Mouse (Mus musculus): ENCODE data around the gene Hoxc9. TPM values are rescaled to one million over a fixed set of nuclear protein-coding genes. Genes with fewer than 3 reads are reported as not detected.

Hoxc9 gene
- polyA plus RNA-seq, 1 experiment = 2.1 TPM

GRCm38 (mm10) chr15:102965892-102966775, 10.1 kb upstream of the Hoxc9 start:
- H3K36me3 ChIP-seq (ENCODE audit: control insufficient read depth, insufficient read depth, low read length) = no peaks in the 10 kb centered on the region
- H3K4me3 ChIP-seq (ENCODE audit: control insufficient read depth, low read depth, low read length) = no peak overlapping the region
- H3K27ac ChIP-seq (ENCODE audit: control insufficient read depth, insufficient read depth, low read depth, low read length) = 0 out of 2 replicates have a peak overlapping the region, but pooled peaks have one; percentile 22
- peaks cover 11% of the 10 kb centered on the region for H3K27me3 ChIP-seq (ENCODE audit: control insufficient read depth, insufficient read depth, low read length)
- H3K4me1 ChIP-seq (ENCODE audit: control insufficient read depth, insufficient read depth, low read length) = peaks cover 9% of the 10 kb centered on the region
- TF ChIP-seq CTCF (IDR thresholded peaks at IDR 0.05; ENCODE audit: control insufficient read depth, insufficient read depth, insufficient replicate concordance, low read depth, low read length) (peak; percentile 93; the same call in 1 of the 2 replicates), POLR2A (IDR thresholded peaks at IDR 0.05; ENCODE audit: control insufficient read depth, low read depth, low read length) (no peak)

- Histone ChIP-seq H3K4me1 (ENCODE audit: control insufficient read depth, insufficient read depth, low read length) (peaks cover 9% of the 10 kb centered on the region), H3K27me3 (ENCODE audit: control insufficient read depth, insufficient read depth, low read length) (peaks cover 11% of the 10 kb centered on the region), H3K36me3 (ENCODE audit: control insufficient read depth, insufficient read depth, low read length) (no peaks in the 10 kb centered on the region), H3K4me3 (ENCODE audit: control insufficient read depth, low read depth, low read length) (peak within 1 kb of the TSS; percentile 41), H3K27ac (ENCODE audit: control insufficient read depth, insufficient read depth, low read depth, low read length) (0 out of 2 replicates have a peak within 1 kb of the TSS, but pooled peaks have one; percentile 22)
- TF ChIP-seq CTCF (IDR thresholded peaks at IDR 0.05; ENCODE audit: control insufficient read depth, insufficient read depth, insufficient replicate concordance, low read depth, low read length) (no peak), POLR2A (IDR thresholded peaks at IDR 0.05; ENCODE audit: control insufficient read depth, low read depth, low read length) (no peak)
Measured at GRCm38 (mm10) chr15:102966776-102967311, 9.4 kb upstream of the Hoxc9 start, which contains the start of gene Hoxc10. TSS of gene Hoxc10 (plus strand) at chr15:102966796.

- TF ChIP-seq CTCF (IDR thresholded peaks at IDR 0.05; ENCODE audit: control insufficient read depth, insufficient read depth, insufficient replicate concordance, low read depth, low read length) (no peak), POLR2A (IDR thresholded peaks at IDR 0.05; ENCODE audit: control insufficient read depth, low read depth, low read length) (no peak)
- Histone ChIP-seq H3K36me3 (ENCODE audit: control insufficient read depth, insufficient read depth, low read length) (no peaks in the 10 kb centered on the region), H3K27me3 (ENCODE audit: control insufficient read depth, insufficient read depth, low read length) (peaks cover 11% of the 10 kb centered on the region), H3K27ac (ENCODE audit: control insufficient read depth, insufficient read depth, low read depth, low read length) (no peak within 1 kb of the TSS), H3K4me1 (ENCODE audit: control insufficient read depth, insufficient read depth, low read length) (peaks cover 9% of the 10 kb centered on the region), H3K4me3 (ENCODE audit: control insufficient read depth, low read depth, low read length) (peak within 1 kb of the TSS; percentile 41)
Measured at GRCm38 (mm10) chr15:102967312-102967510, 9.0 kb upstream of the Hoxc9 start, which contains the start of gene Hoxc5. TSS of gene Hoxc5 (plus strand) at chr15:102967443.

GRCm38 (mm10) chr15:102967511-102968397, 8.5 kb upstream of the Hoxc9 start:
- Histone ChIP-seq H3K36me3 (ENCODE audit: control insufficient read depth, insufficient read depth, low read length) (no peaks in the 10 kb centered on the region), H3K4me1 (ENCODE audit: control insufficient read depth, insufficient read depth, low read length) (peaks cover 9% of the 10 kb centered on the region), H3K27ac (ENCODE audit: control insufficient read depth, insufficient read depth, low read depth, low read length) (no peak overlapping the region), H3K27me3 (ENCODE audit: control insufficient read depth, insufficient read depth, low read length) (peaks cover 11% of the 10 kb centered on the region), H3K4me3 (ENCODE audit: control insufficient read depth, low read depth, low read length) (no peak overlapping the region; the same call in 1 of the 2 replicates)
- no peak for TF ChIP-seq POLR2A (IDR thresholded peaks at IDR 0.05; ENCODE audit: control insufficient read depth, low read depth, low read length)
- TF ChIP-seq CTCF (IDR thresholded peaks at IDR 0.05; ENCODE audit: control insufficient read depth, insufficient read depth, insufficient replicate concordance, low read depth, low read length) = no peak

DNA sequence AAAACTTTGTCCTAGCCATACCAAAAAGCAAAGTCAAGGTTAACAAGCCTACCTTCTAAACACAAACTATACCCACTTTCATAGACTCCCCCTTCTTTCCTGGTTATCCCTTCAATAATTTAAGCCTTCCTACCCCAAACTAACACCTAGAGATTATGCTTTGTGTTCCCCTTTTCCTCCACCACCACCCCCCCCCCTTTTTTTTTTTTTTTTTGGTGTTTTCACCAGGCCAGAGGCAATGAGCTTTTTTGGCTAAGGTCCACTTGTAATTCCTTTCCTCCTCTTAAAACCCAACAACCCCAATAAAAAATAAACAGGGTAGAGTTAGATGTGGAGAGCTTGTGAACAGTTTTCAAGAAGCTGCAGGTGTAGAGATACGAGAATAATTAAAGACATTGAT, 6.9 kb upstream of the Hoxc9 start:
- no peaks in the 10 kb centered on the region for H3K36me3 ChIP-seq (ENCODE audit: control insufficient read depth, insufficient read depth, low read length)
- peaks cover 5% of the 10 kb centered on the region for H3K27me3 ChIP-seq (ENCODE audit: control insufficient read depth, insufficient read depth, low read length)
- H3K4me3 ChIP-seq (ENCODE audit: control insufficient read depth, low read depth, low read length) = no peak overlapping the region
- peaks cover 9% of the 10 kb centered on the region for H3K4me1 ChIP-seq (ENCODE audit: control insufficient read depth, insufficient read depth, low read length)
- H3K27ac ChIP-seq (ENCODE audit: control insufficient read depth, insufficient read depth, low read depth, low read length) = no peak overlapping the region
- no peak for TF ChIP-seq CTCF (IDR thresholded peaks at IDR 0.05; ENCODE audit: control insufficient read depth, insufficient read depth, insufficient replicate concordance, low read depth, low read length)
- TF ChIP-seq POLR2A (IDR thresholded peaks at IDR 0.05; ENCODE audit: control insufficient read depth, low read depth, low read length) = no peak

- Histone ChIP-seq H3K4me3 (ENCODE audit: control insufficient read depth, low read depth, low read length) (no peak overlapping the region), H3K27me3 (ENCODE audit: control insufficient read depth, insufficient read depth, low read length) (peaks cover 4% of the 10 kb centered on the region), H3K36me3 (ENCODE audit: control insufficient read depth, insufficient read depth, low read length) (no peaks in the 10 kb centered on the region), H3K4me1 (ENCODE audit: control insufficient read depth, insufficient read depth, low read length) (peaks cover 9% of the 10 kb centered on the region), H3K27ac (ENCODE audit: control insufficient read depth, insufficient read depth, low read depth, low read length) (no peak overlapping the region)
- no peak for TF ChIP-seq POLR2A (IDR thresholded peaks at IDR 0.05; ENCODE audit: control insufficient read depth, low read depth, low read length)
- TF ChIP-seq CTCF (IDR thresholded peaks at IDR 0.05; ENCODE audit: control insufficient read depth, insufficient read depth, insufficient replicate concordance, low read depth, low read length) = no peak
Measured at GRCm38 (mm10) chr15:102970740-102971139, 5.5 kb upstream of the Hoxc9 start.

GRCm38 (mm10) chr15:102972254-102972653, 4.0 kb upstream of the Hoxc9 start:
- peaks cover 4% of the 10 kb centered on the region; the same call in 1 of the 2 replicates for H3K4me1 ChIP-seq (ENCODE audit: control insufficient read depth, insufficient read depth, low read length)
- H3K27ac ChIP-seq (ENCODE audit: control insufficient read depth, insufficient read depth, low read depth, low read length) = no peak overlapping the region
- no peaks in the 10 kb centered on the region for H3K36me3 ChIP-seq (ENCODE audit: control insufficient read depth, insufficient read depth, low read length)
- no peak for TF ChIP-seq CTCF (IDR thresholded peaks at IDR 0.05; ENCODE audit: control insufficient read depth, insufficient read depth, insufficient replicate concordance, low read depth, low read length)
- TF ChIP-seq POLR2A (IDR thresholded peaks at IDR 0.05; ENCODE audit: control insufficient read depth, low read depth, low read length) = no peak
- H3K4me3 ChIP-seq (ENCODE audit: control insufficient read depth, low read depth, low read length) = no peak overlapping the region
- H3K27me3 ChIP-seq (ENCODE audit: control insufficient read depth, insufficient read depth, low read length) = no peaks in the 10 kb centered on the region

Measured in testis, adult 2 months (tissue).